Mouse (Mus musculus) hindbrain, embryonic 12.5 days (tissue): ENCODE data around the gene Ppm1a. TPM values are rescaled to one million over a fixed set of nuclear protein-coding genes. Genes with fewer than 3 reads are reported as not detected.

ENCODE experiments used
- ATAC-seq: fragments of 200-750 bp; cut with Nextera tagmentation; 2 replicates; pipeline ENCODE4 v1.8.0; 2017; ENCODE audit warnings: moderate TSS enrichment; ENCODE audit not compliant: low FRiP score
- H3K27ac ChIP-seq: fragments of 300-500 bp; sonication (generic); 2 replicates; pipeline ENCODE4 v1.5.1; 2016; ENCODE audit warnings: mild to moderate bottlenecking
- H3K27me3 ChIP-seq: fragments of 300-500 bp; sonication (generic); 2 replicates; pipeline ENCODE4 v1.6.1; 2016; ENCODE audit warnings: mild to moderate bottlenecking
- H3K36me3 ChIP-seq: fragments of 300-500 bp; sonication (generic); 2 replicates; pipeline ENCODE4 v1.6.1; 2016; ENCODE audit warnings: mild to moderate bottlenecking
- H3K4me1 ChIP-seq: fragments of 300-500 bp; sonication (generic); 2 replicates; pipeline ENCODE4 v1.6.1; 2016
- H3K4me2 ChIP-seq: fragments of 300-500 bp; sonication (generic); replicated peaks from 2 replicates; pipeline ENCODE4 v1.6.1; 2016; ENCODE audit warnings: mild to moderate bottlenecking
- H3K4me3 ChIP-seq: fragments of 300-500 bp; sonication (generic); 2 replicates; pipeline ENCODE4 v1.5.1; 2016; ENCODE audit warnings: mild to moderate bottlenecking
- H3K9ac ChIP-seq: fragments of 300-500 bp; sonication (generic); 2 replicates; pipeline ENCODE4 v1.6.1; 2016; ENCODE audit warnings: mild to moderate bottlenecking, moderate library complexity
- H3K9me3 ChIP-seq: fragments of 300-500 bp; sonication (generic); replicated peaks from 2 replicates; pipeline ENCODE4 v1.6.1; 2016; ENCODE audit warnings: mild to moderate bottlenecking
- WGBS: fragments of 180-500 bp; shearing (Covaris S2); methylation state at CpG from one replicate; pipeline ENCODE4 v1.1.7; 2016; 5-methylcytosine and 5-hydroxymethylcytosine counted together
- polyA plus RNA-seq: library from polyadenylated mRNA; unstranded; fragments of >200 nt; fragmentation: Nextera tagmentation; extraction: Ambion mirVana; gene quantifications from 2 replicates; pipeline ENCODE4 v1.2.1, GENCODE M21; 2016

Gene Ppm1a
- polyA plus RNA-seq, 1 experiment from 2014 or later: 88.2 TPM

DNA sequence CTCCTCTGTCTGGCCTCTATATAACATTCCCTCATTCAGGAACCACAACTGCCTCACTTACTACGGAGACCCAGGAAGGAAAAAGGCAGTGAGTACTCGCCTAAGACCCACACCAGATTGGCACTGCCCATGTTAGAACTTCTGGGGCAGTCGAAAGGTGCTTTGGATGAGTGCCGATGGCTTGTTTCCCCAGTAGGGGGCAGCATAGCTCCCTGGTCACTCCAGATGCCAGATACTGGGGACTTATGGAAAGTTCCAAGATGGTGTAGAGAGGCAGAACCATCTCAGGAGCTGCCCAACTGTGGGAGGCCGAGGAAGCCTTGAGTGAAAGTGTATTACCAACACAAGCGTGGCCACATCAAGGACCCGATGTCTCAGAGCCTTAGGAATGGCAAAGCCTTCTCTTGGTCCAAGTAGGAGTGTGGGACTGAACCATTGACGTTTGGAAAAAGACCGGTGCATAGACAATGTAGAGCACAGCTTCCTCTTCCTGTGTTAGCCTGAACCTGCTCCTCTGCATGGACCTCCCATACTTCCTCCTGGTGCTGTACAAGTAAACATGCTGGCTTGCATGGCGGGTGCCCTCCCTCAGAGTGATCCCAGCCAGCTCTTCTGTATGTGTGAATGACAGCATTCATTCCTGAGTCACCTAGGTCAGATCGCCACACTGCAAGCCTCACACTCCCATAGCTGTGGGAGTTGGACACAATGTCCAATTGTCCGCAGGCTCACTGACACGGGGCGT, 77.7 kb downstream of the Ppm1a start:
- Histone ChIP-seq H3K4me3 (no peak overlapping the region), H3K9me3 (no peaks in the 10 kb centered on the region), H3K27me3 (peaks cover 59% of the 10 kb centered on the region), H3K4me2 (no peak overlapping the region), H3K4me1 (peaks cover 7% of the 10 kb centered on the region), H3K27ac (no peak overlapping the region), H3K9ac (no peak overlapping the region), H3K36me3 (no peaks in the 10 kb centered on the region)
- WGBS: 71% methylated on average over 14 of the region's 14 CpGs
- ATAC-seq: no peak

DNA sequence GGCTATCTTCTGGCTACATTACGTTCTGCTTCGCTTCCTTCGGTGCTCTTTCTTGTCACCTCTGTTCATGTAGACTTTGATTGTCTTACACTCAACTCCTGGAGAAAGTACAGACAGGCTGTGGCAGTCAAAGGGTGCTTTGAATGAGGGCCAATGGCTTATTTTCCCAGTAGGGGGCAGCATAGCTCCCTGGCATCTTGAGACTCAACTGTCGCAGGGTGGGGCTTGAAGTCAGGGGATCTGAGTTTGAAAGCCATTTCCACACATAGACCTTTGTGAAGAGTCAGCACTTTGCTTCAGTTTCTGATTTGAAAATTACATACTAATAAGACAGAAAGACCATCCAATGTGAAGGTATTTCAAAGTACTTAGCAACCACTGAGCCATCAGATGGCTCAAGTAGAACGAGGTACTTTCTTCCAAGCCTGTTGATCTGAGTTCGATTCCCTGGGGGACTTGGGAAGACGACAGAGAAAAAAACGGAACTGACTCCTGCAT, 78.3 kb downstream of the Ppm1a start:
- ATAC-seq: no peak
- no peak overlapping the region for H3K27ac ChIP-seq
- no peaks in the 10 kb centered on the region for H3K9me3 ChIP-seq
- no peak overlapping the region for H3K4me3 ChIP-seq
- H3K4me1 ChIP-seq: peaks cover 7% of the 10 kb centered on the region
- WGBS: 72% methylated on average over 8 of the region's 8 CpGs
- H3K9ac ChIP-seq: no peak overlapping the region
- no peak overlapping the region for H3K4me2 ChIP-seq
- no peaks in the 10 kb centered on the region for H3K36me3 ChIP-seq
- peaks cover 53% of the 10 kb centered on the region for H3K27me3 ChIP-seq

GRCm38 (mm10) chr12:72837302-72837701, 80.0 kb downstream of the Ppm1a start:
- peaks cover 43% of the 10 kb centered on the region for H3K27me3 ChIP-seq
- H3K9ac ChIP-seq: no peak overlapping the region
- ATAC-seq: no peak
- no peak overlapping the region for H3K4me3 ChIP-seq
- H3K36me3 ChIP-seq: no peaks in the 10 kb centered on the region
- no peak overlapping the region for H3K27ac ChIP-seq
- peaks cover 6% of the 10 kb centered on the region; the same call in 1 of the 2 replicates for H3K9me3 ChIP-seq
- 72% methylated on average over 4 of the region's 4 CpGs for WGBS
- H3K4me2 ChIP-seq: no peak overlapping the region
- no peaks in the 10 kb centered on the region for H3K4me1 ChIP-seq

DNA sequence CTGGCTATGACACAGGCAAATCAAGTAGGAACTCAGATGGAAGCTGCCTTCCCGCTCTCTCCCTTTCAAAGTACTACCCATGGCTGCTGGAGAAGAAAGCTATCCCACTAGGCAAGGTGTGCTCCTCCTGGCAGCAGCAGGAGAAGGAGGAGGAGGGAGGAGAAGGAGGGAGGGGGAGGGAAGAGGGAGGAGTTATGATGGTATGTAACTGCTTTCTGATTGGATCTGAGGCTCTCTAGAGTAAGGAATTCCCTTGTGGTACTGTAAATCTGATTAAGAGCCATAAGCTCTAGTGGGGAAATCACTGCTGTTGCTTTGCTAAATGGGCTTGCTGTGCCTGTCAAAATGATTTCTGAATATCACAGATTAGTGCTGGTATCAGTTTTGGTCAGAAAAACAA, 84.2 kb downstream of the Ppm1a start:
- Histone ChIP-seq H3K9ac (no peak overlapping the region), H3K9me3 (peaks cover 10% of the 10 kb centered on the region; the same call in 1 of the 2 replicates), H3K4me1 (peaks cover 6% of the 10 kb centered on the region; the same call in 1 of the 2 replicates), H3K4me2 (no peak overlapping the region), H3K4me3 (no peak overlapping the region), H3K27ac (no peak overlapping the region), H3K27me3 (peaks cover 35% of the 10 kb centered on the region), H3K36me3 (no peaks in the 10 kb centered on the region)
- 89% methylated on average over 1 of the region's 1 CpGs for WGBS
- no peak for ATAC-seq

DNA sequence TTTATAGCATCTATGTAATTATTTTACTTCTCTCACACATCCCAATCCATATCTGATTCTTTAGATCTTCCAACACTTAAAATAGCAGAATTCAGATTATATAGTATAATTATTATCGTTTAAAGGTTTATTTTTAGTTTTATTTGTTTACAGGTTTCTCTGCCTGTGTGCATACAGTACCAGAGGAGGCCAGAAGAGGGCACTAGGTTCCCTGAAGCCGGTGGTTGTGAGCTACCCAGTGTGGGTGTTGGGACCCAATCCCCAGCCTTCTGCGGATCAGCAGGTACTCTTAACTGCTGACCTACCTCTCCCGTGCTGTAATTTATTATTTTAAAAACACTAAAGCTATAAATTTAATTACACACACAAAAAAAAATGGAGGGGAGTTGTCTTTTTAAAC, 85.9 kb downstream of the Ppm1a start:
- Histone ChIP-seq H3K36me3 (no peaks in the 10 kb centered on the region), H3K9me3 (peaks cover 10% of the 10 kb centered on the region; the same call in 1 of the 2 replicates), H3K9ac (no peak overlapping the region), H3K27me3 (peaks cover 42% of the 10 kb centered on the region), H3K4me2 (no peak overlapping the region), H3K27ac (no peak overlapping the region), H3K4me3 (no peak overlapping the region), H3K4me1 (peaks cover 6% of the 10 kb centered on the region; the same call in 1 of the 2 replicates)
- WGBS: 91% methylated on average over 4 of the region's 4 CpGs
- no peak for ATAC-seq

GRCm38 (mm10) chr12:72843555-72843954, 86.3 kb downstream of the Ppm1a start:
- Histone ChIP-seq H3K9me3 (peaks cover 10% of the 10 kb centered on the region; the same call in 1 of the 2 replicates), H3K4me1 (peaks cover 6% of the 10 kb centered on the region; the same call in 1 of the 2 replicates), H3K9ac (peak overlapping the region; percentile 44; the same call in 1 of the 2 replicates), H3K27me3 (peaks cover 46% of the 10 kb centered on the region), H3K4me3 (no peak overlapping the region), H3K4me2 (peak overlapping the region; percentile 47; the same call in 1 of the 2 replicates), H3K36me3 (no peaks in the 10 kb centered on the region), H3K27ac (no peak overlapping the region)
- WGBS: 88% methylated on average over 4 of the region's 4 CpGs
- ATAC-seq: no peak

DNA sequence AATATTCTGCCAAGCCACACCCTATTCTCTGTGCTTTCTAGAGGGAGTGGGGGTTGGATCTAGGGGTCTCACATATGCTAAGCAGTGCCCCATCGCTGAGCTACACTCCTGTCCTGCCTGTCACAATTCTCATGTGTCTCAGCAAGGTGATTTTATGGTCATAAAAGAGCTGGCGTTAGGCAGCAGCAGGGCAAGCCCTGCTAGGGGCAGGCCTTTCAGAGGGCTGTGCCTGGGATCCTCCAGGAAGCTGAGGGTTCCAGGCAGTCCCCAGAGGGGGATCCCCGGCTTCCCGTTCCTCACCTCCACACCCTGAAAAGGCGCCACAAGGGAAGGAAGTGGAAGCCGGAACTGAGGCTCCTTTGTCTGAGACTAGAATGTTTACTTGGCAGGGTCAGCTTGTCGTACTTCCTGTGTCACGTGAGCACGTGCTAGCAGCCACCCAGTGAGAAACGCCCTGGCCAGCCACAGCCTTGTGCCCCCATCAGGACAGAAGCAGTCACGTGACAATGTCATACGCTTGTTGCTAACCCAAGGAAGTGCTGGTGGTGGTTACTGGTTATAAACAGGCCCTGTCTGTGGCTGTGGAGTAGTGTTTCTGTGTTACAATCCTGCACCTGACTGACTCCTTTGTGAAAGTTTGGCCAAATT, 86.8 kb downstream of the Ppm1a start:
- peak overlapping the region; percentile 52; the same call in 1 of the 2 replicates for H3K27ac ChIP-seq

DNA sequence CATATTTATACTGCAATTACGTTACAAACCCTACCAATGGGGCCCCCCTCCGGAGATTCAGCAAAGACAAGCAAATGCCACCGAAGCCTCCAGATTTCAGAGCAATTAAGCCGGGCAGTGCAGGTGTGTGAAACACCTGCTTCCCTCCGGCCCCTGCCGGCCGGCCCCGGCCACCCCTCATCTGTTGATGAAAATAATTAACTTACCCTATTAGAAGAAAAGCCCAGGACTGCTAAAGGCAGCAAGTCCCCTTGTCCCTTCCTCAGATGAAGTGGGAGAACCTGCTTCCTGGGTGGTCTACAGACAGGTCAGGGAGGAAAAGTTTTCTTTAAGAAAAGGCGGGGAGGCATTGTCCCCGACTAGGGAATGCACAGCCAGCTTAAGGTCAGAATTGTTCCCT, 88.7 kb downstream of the Ppm1a start:
- Histone ChIP-seq H3K27me3 (peaks cover 66% of the 10 kb centered on the region), H3K27ac (no peak overlapping the region), H3K4me1 (peaks cover 6% of the 10 kb centered on the region; the same call in 1 of the 2 replicates), H3K4me2 (no peak overlapping the region), H3K36me3 (no peaks in the 10 kb centered on the region), H3K4me3 (no peak overlapping the region), H3K9ac (no peak overlapping the region), H3K9me3 (peaks cover 10% of the 10 kb centered on the region; the same call in 1 of the 2 replicates)
- WGBS: 33% methylated on average over 10 of the region's 10 CpGs
- ATAC-seq: no peak

More for the DNA sequence above, 86.8 kb downstream of the Ppm1a start:
- H3K4me2 ChIP-seq: peak overlapping the region; percentile 47
- 19% methylated on average over 12 of the region's 12 CpGs for WGBS
- H3K9me3 ChIP-seq: peaks cover 10% of the 10 kb centered on the region; the same call in 1 of the 2 replicates
- H3K36me3 ChIP-seq: no peaks in the 10 kb centered on the region
- peak overlapping the region; percentile 20 for H3K4me3 ChIP-seq
- H3K27me3 ChIP-seq: peaks cover 48% of the 10 kb centered on the region
- peaks cover 6% of the 10 kb centered on the region; the same call in 1 of the 2 replicates for H3K4me1 ChIP-seq
- peak overlapping the region; percentile 44 for H3K9ac ChIP-seq
- ATAC-seq: peak; percentile 68

DNA sequence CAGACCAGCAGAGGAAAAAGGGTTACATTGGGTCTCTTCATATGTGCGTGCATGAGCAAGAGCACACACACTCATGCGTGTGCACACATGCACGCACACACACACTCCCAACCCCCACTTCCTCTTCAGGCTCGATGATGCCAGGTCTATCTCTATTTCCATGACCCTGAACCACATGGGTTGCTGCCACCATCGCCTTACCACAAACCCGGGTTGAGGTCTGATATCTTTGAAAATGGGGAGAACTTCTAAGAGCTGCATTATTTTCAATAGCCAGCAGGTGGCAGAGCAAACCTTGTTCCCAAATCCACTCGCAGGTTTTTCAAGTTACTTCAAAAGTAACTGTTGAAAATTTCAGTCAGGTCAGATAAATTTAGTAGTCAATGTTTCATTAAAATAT, 90.5 kb downstream of the Ppm1a start:
- ATAC-seq: no peak
- WGBS: 30% methylated on average over 7 of the region's 7 CpGs
- H3K27me3 ChIP-seq: peaks cover 81% of the 10 kb centered on the region

More for the DNA sequence above, 90.5 kb downstream of the Ppm1a start:
- Histone ChIP-seq H3K4me3 (no peak overlapping the region), H3K9me3 (peaks cover under 1% of the 10 kb centered on the region; the same call in 1 of the 2 replicates), H3K4me1 (peaks cover 6% of the 10 kb centered on the region; the same call in 1 of the 2 replicates), H3K9ac (no peak overlapping the region), H3K4me2 (no peak overlapping the region), H3K27ac (no peak overlapping the region), H3K36me3 (no peaks in the 10 kb centered on the region)

Other genes starting within 250 kb of the Ppm1a start
- 18.0 and 18.4 TPM in 2 replicates for gene Pcnx4, start 221.1 kb upstream of the Ppm1a start, polyA plus RNA-seq
- not detected in 2 replicates for gene Gm4756, start 107.8 kb upstream of the Ppm1a start, polyA plus RNA-seq
- 7.5 and 8.3 TPM in 2 replicates for gene Dhrs7, start 92.5 kb upstream of the Ppm1a start, polyA plus RNA-seq
- 0.17 TPM in 1 of 2 replicates, not detected in the other for gene Six6, start 182.4 kb downstream of the Ppm1a start, polyA plus RNA-seq
- gene 4930447C04Rik, start 183.3 kb downstream of the Ppm1a start, polyA plus RNA-seq: 4.1 and 4.2 TPM in 2 replicates